Mouse (Mus musculus): ENCODE data around the gene Trim5.
A peak's percentile ranks its signal among the peaks of the same experiment; 100 is the strongest.

DNA sequence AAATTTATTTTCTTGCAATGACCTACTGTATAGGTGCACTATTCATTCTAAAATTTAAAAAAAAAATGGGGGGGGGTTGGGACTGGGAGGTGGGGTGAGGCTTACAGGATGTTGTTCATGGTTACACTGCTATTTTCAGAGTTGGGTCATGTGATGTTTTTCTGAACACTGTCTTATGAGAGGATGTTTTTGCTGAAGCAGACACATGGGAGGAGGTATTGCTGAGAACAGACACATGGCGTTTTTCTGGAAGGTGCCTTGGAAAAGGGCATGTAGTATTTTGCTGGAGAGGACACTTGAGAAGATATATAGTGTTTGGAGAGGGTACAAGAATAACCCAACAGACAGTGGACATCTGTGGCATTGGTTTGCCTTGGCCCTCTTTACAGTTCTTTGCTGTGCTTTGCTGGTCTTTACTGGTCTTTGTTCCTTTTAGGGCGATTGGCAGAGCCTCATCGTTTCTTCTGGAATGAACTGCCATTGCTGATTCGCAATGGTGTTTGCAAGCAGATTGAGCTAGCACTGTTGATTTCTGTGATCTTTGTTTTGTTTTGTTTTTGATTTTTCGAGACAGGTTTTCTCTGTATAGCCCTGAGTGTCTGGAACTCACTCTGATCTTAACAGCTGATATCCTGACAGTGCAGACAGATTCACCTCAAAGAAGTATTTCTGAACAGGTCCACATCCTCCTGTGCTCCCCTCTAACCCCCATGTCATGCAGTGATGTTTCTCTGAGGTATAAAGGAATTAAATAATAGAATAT is 3.9 kb upstream of the Trim5 start:
- TF ChIP-seq POLR2A (IDR thresholded peaks at IDR 0.05; ENCODE audit: low read depth, low read length) (peak; percentile 47), CTCF (IDR thresholded peaks at IDR 0.05; ENCODE audit: extremely low read depth, insufficient read depth, insufficient read length, insufficient replicate concordance) (no peak)

Data from spleen, adult 2 months (tissue).